Mouse (Mus musculus): ENCODE results near the gene Bcl11a.

- TF ChIP-seq POLR2A (IDR thresholded peaks at IDR 0.05; ENCODE audit: low read depth, low read length) (no peak), CTCF (conservative IDR thresholded peaks at IDR 0.05; ENCODE audit: insufficient read depth, insufficient read length, low read depth, low read length) (no peak)
These were observed 13.7 kb downstream of the Bcl11a start for GRCm38 (mm10) chr11:24091393-24092080.

All from kidney, adult 2 months (tissue).